ENCODE assay signal across 26 mouse cellular contexts in genomic region chr14:48553754-48554153, GRCm38 (mm10).
"Had no signal": no experiment of that assay in that cellular context is flagged by ENCODE, and none has a peak within 500 bp of the region (broad histone marks: within the 10 kb centered on the region; RNA-seq: fewer than 3 reads in every experiment).

No protein-coding gene starts in this region.

- H3K9me3 ChIP-seq: heart, embryonic 13.5 days; heart, embryonic 15.5 days; hindbrain, embryonic 10.5 days; hindbrain, embryonic 12.5 days; intestine, embryonic 15.5 days; kidney, embryonic 15.5 days; limb, embryonic 10.5 days; limb, embryonic 12.5 days; liver, embryonic 13.5 days had no signal

- H3K27me3 ChIP-seq: heart, embryonic 13.5 days; heart, embryonic 15.5 days; hindbrain, embryonic 12.5 days; intestine, embryonic 15.5 days; kidney, embryonic 15.5 days; limb, embryonic 12.5 days; liver, embryonic 13.5 days had no signal

- ATAC-seq: hindbrain, embryonic 16.5 days; inflammation-experienced regulatory T-cells, adult 6 months; intestine, embryonic 15.5 days had no signal

- DNase-seq: gastrocnemius, adult 2 months; gastrocnemius, postnatal 10 days; gastrocnemius, postnatal 25 days; heart, adult 11 months; heart, adult 2 months; heart, postnatal 14 days; heart, postnatal 36 days; kidney, adult 11 months; kidney, adult 2 months; kidney, adult 9 months; kidney, postnatal 10 days; kidney, postnatal 25 days; kidney, postnatal 4 days; liver; liver, embryonic 13.5 days had no signal

- H3K4me3 ChIP-seq: gastrocnemius, adult 2 months; heart, adult 2 months; heart, embryonic 13.5 days; heart, embryonic 15.5 days; hindbrain, embryonic 10.5 days; hindbrain, embryonic 12.5 days; intestine, embryonic 15.5 days; kidney, embryonic 15.5 days; layer of hippocampus, adult 2 months; limb, embryonic 10.5 days; limb, embryonic 12.5 days; liver, embryonic 13.5 days had no signal

- H3K4me1 ChIP-seq: hindbrain, embryonic 10.5 days; hindbrain, embryonic 12.5 days; intestine, embryonic 15.5 days; kidney, embryonic 15.5 days; limb, embryonic 10.5 days had no signal

- H3K36me3 ChIP-seq: heart, embryonic 13.5 days; heart, embryonic 15.5 days; hindbrain, embryonic 10.5 days; hindbrain, embryonic 12.5 days; intestine, embryonic 15.5 days; kidney, embryonic 15.5 days; limb, embryonic 10.5 days; limb, embryonic 12.5 days; liver, embryonic 13.5 days had no signal
